Mouse (Mus musculus) olfactory bulb, adult 2 months (tissue): Measurements from ENCODE around the gene Casq2.

Experiments
- CTCF ChIP-seq: fragments of 200-500 bp; IDR thresholded peaks from 2 replicates; pipeline ENCODE4 v1.5.1; 2012; ENCODE audit warnings: low read depth, mild to moderate bottlenecking, low read length, moderate library complexity; ENCODE audit not compliant: insufficient read depth
- POLR2A ChIP-seq: fragments of 200-500 bp; IDR thresholded peaks from 2 replicates; pipeline ENCODE4 v1.6.1; 2012; ENCODE audit warnings: mild to moderate bottlenecking, low read depth, low read length, moderate library complexity; ENCODE audit not compliant: insufficient read depth

GRCm38 (mm10) chr3:102128242-102128641, 42.0 kb downstream of the Casq2 start:
- TF ChIP-seq CTCF (no peak), POLR2A (no peak)
